Mouse (Mus musculus) thymus, postnatal 25 days (tissue): ENCODE data around the gene Mettl7b.
"Not testable (repeated sequence)": the region's sequence is repeated elsewhere in the genome, so short reads cannot be mapped to it uniquely, and the experiment has no call there.

Experiments used
- DNase-seq: peaks from one replicate; pipeline ENCODE4 v3.0.0; 2022

Mettl7b gene

DNA sequence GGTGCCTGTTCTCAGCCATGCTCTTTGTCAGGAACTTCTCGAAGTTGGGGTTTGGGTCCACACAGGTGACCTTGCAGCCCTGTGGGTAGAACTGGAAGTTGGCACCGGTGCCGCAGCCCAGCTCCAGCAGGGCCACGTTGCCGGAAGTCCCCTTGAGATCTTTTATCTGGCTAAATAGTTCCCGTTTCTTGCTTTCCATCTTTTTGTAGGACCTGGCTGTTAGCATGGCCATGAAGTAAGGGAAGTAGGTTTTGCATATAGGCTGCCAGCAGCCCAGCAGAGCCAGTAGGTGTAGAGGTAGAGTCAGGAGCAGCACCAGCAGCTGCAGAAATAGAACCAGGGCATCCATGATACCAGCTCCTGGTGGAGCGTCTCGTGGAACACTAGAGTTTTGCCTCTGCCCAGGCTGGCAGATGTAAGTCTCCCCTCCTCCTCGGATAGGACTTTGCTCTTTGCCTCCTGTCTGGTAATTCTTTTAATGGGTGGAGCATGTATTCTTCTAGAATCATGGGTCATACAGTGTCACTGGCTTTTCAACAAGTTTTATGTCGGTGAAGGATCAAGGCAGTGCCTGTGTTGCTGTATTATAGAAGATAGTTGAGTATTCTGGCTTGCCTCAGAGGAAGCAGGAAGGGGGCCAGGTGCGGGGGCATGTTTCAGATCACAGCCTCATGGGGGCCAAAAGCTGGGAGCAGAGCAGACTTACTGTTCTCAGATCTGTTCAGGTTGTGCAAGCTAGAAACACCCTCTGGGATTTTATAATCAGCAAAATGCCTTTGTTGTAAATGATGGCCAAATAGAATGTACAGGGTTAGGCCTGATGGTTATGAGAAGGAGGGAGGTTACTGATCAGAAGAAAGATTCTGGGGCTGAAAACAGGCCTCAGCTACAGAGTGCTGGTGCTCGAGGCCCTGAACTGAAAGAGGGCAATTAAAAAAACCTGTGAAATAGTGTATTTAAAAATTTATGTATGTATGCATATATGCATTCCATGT, at the start of gene Mettl7b:
Gene Mettl7b (minus strand): TSS at position 399 of the 995 bp plus-strand sequence.
- DNase-seq: peak; percentile 79

DNA sequence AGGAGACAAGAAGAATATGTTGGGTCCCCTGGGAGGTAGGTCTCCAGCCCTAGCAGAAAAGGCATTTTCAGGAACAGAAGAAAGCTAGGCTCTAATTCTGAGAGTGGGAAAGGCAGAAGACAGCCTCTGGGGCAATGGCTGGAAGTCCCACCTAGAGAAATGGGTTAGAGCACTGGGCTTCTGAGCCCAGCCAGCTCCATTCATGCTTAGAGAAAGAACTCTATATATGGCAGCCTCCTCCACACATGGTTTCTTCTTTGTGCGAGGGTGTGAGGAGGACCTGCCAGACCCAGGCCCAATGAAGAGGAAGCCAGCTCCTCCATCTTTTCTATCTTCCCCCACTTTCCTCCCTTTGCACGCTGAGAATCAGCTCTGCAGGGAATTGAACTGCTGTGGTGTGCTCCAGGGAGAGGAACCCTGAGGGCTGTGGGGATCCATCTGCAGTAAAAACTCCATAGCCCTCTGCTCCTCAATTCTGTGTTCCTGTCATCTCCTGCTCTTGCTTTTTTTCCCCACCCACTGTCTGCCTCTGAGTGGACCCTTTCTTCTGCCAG, 49.6 kb upstream of the Mettl7b start, which contains the start of gene Olfr763:
Gene Olfr763 (plus strand): TSS at position 504 of the 554 bp plus-strand sequence.
- DNase-seq: no peak

DNA sequence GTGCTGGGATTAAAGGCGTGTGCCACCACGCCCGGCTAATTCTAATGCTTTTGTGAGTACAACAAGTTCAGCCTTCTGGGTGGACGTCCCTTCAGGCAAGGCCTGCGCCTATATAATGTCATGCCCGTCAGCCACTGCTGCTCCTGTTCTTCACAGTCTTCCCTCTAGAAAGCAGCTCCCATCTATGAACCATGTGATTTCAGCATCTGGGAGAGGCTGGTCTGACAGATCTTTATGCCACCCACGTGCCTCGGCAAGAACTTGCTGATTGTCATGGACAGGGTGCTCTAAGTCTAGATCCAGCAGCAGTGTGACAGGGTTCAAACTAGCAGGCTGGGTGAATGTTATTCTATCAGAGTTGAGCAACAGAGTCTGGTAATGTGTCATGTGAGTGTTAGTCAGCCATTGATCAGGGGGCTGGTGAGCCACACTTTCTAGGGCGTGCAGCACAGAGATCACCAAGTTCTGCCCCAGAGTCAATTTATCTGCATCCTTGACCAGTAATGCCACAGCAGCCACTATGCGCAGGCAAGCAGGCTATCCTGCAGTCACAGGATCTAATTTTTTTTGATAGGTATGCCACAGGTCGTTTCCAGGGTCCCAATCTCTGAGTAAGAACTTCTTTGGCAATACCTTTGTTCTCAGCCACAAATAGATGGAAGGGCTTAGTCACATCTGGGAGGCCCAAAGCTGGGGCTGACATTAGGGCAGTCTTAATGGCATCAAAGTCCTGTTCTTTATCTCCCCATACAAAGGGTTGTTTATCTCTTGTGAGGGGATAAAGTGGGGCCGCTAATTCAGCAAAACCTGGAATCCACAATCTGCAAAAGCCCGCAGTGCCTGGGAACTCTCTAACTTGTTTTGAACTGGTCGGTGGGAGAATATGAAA, 43.5 kb upstream of the Mettl7b start:
- DNase-seq: no peak

DNA sequence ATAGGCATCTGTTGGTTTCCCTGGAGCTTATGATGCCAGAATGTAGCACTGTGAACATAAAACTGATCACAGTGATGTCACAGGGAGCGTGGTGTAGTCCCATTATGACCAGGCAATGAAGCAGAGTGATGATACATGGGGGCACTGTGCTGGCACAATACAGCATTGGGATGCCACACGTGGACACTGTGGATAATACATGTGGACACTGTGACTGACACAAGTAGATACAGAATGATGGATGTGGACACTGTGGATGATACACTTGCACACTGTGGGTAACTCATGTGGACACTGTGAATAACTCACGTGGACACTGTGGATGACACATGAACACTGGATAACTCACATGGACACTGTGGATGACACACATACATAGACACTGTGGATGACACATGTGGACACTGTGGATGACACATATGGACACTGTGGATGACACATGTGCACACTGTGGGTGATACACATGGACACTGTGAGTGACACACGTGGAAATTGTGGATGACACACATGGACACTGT, 35.8 kb upstream of the Mettl7b start:
- no peak for DNase-seq

DNA sequence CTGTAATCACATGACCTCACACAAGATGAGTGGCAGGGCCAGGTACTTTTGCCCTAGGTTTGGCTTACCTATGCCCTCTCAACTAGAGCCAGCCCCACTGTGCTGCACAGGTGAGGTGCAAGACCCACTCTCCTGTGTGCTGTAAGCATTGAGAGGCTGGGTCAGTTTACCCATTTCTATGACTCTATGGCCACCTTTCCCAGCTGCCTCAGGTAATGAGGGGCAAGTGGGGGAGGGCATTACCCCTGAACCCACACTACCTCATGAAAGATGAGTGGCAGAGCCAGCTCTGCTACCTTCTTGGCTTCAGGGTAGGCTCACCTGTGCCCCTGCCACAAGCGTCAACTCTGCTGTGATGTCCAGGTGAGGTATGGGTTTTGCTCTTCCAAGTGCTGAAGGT, 35.0 kb upstream of the Mettl7b start:
- DNase-seq: no peak

DNA sequence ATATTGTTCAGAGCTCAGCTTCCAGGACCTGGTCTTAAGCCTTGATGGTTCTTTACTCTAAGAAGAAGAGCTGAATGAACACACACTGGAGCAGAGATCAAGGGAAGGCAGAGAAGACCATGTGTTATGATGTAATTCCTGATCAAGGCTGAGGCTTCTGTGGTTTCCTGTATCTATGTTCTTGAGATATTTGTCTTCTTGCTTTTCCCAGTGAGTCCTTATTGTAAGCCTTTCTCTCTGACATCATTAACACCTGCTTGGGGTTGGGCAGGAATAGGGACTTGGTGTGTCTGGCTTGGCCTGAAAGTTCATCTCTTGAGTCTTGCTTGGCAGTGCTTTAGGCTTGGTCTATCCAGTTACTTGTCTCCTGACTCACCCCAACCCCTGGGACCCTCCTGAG, 30.2 kb upstream of the Mettl7b start:
- DNase-seq: peak; percentile 61

DNA sequence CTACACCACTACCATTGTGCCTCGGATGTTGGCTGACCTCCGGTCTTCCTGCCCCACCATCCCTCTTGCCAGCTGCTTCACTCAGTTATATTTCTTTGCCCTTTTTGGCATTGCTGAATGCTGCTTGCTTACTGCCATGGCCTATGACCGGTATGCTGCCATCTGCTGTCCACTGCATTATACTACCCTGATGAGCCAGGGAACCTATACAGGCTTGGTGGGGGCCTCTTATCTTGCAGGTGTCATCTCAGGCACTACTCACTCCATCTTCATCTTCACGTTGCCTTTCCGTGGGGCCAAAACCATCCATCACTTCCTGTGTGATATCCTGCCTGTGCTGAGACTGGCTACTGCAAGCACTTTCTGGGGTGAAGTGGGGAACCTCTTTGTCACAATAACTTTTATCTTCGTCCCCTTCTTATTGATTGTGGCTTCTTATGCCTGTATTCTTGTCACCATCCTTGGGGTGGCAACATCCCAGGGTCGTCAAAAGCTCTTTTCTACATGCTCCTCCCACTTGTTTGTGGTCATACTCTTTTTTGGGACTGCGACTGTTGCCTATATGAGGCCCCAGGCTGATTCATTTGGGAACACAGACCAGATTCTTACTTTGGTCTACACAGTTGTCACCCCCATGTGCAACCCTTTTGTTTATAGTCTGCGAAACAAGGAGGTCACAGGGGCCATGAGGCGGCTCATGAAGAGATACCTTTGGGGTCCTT, 29.5 kb upstream of the Mettl7b start:
- DNase-seq: peak; percentile 8

DNA sequence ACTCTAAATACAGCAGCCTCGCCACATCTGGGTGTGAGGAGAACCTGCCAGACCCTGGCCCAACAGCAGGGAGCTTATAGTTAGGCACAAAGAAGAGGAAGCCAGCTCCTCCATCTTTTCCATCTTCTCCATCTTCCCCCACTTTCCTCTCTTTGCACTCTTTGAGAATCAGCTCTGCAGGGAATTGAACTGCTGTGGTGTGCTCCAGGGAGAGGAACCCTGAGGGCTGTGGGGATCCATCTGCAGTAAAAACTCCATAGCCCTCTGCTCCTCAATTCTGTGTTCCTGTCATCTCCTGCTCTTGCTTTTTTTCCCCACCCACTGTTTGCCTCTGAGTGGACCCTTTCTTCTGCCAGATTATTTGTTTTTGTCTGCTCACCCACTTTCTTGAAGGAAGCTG, 28.3 kb upstream of the Mettl7b start, which contains the start of gene Olfr9:
Gene Olfr9 (plus strand): TSS at position 301 of the 400 bp plus-strand sequence.
- DNase-seq: not testable (repeated sequence)

DNA sequence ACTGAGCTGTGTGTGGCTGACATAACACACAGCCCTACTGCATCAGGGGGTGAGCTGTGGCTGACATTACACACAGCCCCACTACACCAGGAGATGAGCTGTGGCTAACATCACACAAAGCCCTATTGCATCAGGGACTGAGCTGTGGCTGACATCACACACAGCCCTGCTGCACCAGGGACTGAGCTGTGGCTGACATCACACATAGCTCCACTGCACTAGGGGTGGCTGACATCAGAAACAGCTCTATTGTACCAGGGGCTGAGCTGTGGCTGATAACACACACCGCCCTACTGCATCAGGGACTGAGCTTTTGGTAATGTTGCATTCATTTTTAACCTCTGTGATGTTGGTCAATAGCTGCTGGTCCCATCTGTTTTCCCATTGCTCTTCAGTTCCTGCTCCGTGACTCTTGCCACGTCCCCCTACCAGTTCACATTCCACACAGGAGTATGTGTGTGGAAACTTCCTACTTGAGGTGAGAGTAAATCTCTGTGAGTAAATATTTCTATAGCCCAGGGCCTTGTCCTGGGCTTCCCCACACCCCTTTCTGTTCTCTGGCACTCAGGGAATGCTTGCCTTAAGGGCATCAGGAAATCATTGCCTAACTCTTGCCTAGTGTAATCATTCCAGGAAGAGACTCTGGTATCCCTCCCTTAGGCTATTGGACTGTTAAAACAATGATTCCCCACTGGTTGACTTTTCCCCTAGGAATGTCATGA, 20.0 kb upstream of the Mettl7b start:
- DNase-seq: no peak

DNA sequence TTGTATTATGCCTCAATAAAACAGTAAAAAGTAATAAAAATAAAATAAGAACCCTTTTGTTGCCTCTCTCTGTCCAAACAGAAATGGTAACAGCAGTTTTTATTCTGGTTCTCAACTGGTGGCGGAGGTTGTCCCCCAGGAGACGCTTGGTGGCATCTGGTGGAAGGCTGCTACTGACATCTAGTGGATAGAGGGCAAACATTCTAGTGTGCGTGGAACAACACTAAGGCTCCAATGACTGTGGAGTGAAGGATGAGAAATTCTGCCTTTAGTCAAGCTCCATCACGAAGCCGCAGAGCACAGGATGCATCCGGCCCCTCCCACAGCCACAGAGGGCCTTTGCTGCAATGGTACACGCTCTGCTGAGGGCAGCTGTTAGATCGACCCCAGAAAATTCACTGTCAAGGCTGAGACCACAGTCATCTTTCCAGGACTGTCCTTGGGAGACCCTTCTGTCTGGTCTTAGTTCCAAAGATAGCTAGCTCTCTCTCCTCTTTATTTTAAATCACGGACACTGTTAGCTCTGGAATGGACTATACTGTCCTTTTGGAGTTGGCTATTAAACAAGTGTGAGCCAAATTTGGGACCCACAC, 16.8 kb upstream of the Mettl7b start:
- DNase-seq: peak; percentile 62

DNA sequence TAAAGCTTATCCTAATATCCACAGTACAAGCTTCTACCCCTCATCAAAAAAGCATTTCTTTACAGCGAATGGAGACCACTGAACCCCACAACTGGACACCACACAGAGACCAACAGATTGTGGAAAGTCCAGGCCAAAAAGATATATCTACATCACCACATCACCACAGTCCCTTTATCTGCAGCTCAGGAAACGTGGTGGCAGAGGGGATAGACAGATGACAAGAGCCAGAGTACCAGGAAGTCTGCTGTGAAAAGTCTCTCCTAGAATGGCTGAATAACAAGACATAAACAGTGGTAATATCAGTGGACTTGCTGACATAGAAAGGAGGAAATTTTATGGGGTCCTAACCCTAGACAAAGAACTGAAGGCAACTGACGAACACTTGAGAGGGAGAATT, 15.6 kb upstream of the Mettl7b start:
- DNase-seq: no peak

DNA sequence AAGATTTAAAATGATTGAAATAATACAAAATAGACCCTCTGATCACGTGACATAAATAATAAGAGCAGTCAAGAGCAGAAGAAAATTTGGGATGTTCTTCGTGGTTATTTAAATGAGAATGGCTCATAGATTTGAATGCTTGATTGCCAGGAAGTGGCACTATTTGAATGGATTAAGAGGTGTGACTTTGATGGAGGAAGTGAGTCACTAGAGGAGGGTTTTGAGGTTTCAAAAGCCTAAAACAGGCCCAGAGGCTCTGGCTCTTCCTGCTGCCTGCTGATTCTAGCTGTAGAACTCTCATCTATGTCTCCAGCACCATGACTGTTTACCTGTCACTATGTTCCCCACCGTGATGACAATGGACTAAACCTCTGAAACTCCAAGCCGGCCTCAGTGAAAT, 12.1 kb upstream of the Mettl7b start:
- no peak for DNase-seq

DNA sequence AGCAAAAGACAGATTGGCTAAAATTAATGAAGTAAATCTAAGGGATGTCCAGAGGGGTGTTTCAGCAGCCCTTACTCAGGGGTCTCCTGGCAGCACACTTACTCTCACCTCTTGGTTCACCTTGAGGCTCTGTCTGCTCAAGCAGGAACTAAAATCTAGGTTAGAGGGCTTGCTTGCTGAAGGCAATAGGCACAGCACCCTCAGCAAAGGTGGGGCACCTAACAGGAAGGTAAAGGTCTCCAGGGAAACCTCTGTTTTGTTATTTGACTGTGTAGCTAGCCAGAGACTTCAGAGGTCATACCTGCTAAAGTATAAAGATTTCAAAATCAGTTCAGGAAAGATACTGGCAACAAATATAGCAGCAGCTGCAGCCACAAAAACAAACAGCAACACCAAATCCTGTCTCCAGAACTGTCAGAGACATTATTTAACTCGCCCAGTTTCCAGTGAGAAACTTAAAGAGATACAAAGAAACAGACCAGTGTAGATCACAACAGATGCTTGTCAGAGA, 10.0 kb upstream of the Mettl7b start:
- DNase-seq: no peak

DNA sequence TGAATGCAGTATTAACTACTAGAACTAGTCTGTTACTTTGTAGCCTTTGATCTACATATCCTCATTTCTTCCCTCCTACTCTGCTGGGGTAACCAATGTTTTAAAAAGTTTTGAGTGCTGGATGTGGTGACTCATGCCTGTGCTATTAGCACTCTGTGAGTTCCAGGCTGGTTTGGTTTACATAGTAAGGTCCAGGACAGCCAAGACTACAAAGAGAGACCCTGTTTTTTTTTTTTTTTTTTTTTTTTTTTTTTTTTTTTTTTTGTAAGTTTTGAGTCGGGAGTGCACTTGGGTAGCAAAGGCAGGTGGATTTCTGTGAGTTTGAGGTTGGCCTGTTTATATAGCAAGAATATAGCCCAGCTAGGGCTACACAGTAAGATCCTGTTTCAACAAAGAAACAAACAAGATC, 7.6 kb upstream of the Mettl7b start:
- no peak for DNase-seq

DNA sequence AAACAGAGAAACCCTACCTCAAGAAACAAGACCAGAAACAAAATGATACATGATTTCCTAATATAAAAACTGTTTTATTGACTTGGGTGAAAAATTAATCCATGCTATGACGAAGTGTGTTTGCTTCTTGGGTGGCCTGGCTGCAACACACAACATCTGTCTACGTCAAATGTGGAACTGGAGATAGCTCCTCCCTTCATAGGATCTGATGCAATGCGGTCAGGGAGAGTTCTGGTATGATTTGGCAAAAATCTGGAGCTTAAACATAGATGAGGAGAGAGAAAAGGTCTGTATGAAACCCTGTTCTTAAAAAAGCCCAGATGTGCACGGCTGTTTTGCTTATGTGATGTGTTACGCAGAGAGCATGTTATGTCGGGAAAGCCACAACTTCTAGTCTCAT, 5.1 kb upstream of the Mettl7b start:
- DNase-seq: no peak

DNA sequence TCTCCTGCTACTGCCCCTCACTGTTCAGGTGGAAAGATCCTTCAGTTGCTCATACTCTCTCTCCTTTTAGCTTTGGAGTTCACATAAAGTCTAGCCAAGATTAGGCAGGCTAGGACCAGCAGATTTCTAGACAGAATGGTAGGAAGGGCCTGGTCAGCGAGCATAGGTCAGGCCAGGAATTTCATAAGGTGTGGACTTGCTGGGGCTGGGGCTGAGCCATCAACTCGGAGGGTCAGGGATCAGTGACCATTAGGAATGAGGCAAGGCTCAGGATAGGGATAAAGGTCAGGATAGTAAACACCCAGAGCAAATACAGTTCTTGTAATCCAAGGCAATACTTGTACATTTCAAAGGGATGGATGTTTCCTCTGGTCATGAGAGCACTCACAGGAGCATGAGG, 4.2 kb upstream of the Mettl7b start:
- no peak for DNase-seq

DNA sequence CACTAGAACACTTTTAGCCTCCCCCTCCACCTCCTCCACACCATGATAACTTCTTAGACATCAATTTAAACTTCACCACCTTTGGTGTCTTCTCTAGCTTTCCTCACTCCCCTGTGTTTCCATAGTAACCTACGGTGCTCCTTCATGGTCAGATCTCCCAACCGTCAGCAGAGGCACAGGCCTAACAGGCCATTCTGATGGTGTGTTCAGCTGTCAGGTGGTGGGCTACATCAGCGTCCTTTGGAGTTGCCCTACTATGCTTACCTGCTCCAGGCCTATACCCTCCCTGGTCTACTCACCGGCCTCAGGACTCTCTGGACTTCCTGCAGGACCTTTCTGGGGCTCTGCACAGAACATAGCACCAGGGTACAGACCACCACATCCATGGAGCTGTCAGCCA, 646 bp downstream of the Mettl7b start:
- no peak for DNase-seq

DNA sequence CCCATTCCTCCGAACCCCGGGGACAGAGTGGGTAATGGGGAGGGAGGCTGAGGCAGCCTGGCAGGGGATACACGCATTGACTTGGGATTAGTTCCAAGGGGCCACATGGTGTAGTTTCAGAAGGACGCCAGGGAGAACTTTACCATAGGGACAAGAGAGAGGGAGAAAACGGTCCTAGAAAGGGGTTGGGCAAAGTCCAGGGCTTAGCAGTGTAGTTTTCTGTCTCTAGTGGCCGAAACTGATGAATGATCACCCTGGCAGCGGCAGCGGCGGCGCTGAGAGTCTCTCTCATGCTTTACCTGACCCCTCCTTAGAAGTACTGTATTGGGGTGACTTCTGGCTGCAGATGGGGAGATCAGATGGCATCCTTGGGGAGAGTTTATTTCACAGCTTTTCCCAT, 2.4 kb downstream of the Mettl7b start:
- no peak for DNase-seq

DNA sequence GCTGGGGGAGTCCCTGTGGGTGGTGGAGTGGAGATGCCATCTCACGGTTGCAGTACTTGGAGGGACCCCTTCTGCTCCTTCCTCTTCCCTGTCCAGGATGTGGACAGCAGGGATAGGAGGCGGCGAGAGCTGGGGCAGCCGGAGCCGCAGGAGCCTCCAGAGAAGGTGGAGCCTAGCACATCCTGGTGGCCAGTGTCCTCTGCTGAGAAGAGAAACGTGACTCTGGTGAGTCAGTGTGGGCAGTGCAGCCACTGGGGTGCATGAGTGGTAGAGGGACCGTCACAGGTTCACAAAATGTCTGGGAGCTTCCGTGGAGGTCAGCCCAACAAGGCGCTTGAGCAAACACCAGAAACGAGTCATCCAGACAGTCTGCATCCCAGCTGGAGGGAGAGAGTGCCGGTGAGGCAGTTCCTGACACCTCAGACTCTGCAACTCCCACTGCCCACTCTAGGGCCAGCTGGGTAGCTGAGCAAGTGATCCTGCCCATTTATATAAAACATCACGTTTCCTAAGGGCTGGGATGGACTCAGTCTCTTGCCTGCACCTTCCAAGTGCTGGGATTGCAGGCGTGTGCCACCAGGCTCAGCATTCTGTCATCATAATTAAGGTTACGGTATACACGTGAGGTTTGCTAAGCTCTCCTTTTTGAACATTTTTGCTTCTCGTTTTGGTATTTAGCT, 10.4 kb downstream of the Mettl7b start:
- no peak for DNase-seq

DNA sequence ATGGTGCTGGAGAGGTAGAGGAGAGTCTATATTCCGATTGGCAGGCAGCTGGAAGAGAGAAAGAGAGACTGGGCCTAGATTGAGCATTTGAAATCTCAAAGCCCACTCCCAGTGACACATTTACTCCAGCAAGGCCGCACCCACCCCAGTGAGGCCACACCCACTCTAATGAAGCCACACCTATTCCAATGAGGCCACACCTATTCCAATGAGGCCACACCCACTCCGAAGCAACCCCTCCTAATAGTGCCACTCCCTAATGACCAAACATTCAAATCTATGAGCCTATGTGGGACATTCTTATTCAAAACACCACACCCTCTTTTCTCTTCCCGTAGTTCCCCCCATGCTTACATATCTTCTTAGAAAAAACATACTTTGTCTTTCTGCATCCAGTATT, 13.3 kb downstream of the Mettl7b start:
- DNase-seq: no peak
